Mouse (Mus musculus): ENCODE results near the gene P3h4.
"Not testable (repeated sequence)": the region's sequence is repeated elsewhere in the genome, so short reads cannot be mapped to it uniquely, and the experiment has no call there.

P3h4 gene

DNA sequence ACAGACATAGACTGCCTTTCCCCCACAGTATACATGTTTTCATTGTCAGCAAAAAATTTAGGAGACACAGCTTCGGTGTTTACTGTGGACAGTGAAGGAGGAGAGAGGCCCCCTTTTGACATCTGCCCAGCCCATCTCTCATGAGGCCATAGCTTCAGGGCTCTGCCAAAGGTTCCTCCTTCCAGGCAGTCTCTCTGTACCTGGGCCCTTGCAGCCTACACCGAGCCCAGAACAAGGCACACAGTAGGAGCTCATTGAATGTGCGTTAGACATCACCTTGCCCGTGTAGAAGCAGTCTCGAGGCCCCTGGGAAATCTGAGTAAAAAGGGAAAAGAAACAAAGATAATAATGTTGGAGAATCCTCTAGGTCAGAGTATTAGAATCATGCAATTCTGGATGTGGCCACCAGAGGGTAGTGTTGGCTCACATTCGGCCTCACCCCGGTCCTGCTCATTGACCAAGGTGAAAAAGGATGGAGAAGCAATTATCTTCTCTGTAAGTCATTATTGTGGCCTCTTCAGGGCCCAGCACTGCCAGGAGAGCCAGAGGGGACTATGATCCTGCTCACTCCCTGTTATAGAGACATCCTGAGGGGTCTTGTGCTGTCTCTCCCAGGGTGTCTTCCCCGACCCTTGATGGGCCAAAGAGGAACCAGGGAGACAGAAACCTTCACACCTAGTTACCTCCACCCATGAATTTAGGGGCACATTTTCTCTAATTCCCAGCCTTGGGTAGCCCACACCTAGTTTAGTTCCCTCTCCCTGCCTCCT lies 52.2 kb downstream of the P3h4 start:
- peak; percentile 49 for DNase-seq (ENCODE audit: low read depth, low spot score)

DNA sequence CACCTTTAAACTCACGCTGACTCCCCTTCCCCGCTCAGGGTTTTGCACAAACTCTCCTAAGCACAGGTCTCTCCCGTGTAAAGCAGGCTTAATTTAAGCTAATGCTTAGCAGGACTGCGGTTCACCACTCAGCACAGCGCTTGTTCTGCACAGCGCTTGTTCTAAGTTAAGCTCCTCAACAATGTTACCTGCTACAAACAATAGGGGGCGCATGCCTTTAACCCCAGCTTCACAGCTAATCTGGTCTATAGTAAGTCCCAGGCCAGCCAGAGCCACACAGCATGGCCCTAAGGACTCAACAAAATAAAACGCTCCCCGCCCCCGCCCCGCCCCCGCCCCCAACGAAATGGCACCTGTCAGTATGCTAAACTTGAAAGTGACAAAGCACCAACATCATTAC lies 53.6 kb downstream of the P3h4 start:
- DNase-seq (ENCODE audit: low read depth, low spot score): not testable (repeated sequence)

DNA sequence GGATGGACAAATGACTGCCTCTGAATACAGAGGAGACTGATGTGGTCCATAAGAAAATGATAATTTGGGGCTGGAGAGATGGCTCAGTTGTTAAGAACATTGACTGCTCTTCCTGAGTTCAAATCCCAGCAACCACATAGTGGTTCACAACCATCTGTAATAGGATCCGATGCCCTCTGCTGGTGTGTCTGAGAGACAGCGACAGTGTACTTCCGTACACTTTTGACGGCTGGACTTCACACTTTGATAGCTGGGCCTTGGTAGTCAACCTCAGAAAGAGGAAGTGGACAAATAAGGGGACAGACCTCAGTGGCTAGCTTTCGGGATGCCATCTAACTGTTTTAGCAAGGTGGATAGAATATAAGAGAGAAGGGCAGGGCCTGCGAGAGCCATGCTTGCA lies 54.5 kb downstream of the P3h4 start:
- no peak for DNase-seq (ENCODE audit: low read depth, low spot score)

Measured in skeletal muscle tissue, adult 2 months (tissue).